Mouse (Mus musculus) adrenal gland, adult 18-20 months (tissue): ENCODE results near the gene Ccdc191. TPM values are rescaled to one million over a fixed set of nuclear protein-coding genes. Genes with fewer than 3 reads are reported as not detected.

ENCODE experiments used
- DNase-seq, 2 experiments: peaks; one replicate each; pipeline ENCODE4 v3.0.0; 2021 to 2022; ENCODE audit warnings: low spot score in 2 of 2
- long read RNA-seq, 2 experiments: library from polyadenylated mRNA; stranded (forward); transcript quantifications; one replicate each; pipeline ENCODE4 v2.0.0; 2021
- total RNA-seq, 2 experiments: library from RNA; stranded (reverse); gene quantifications; 1 replicate in 1 of 2; 2 replicates in 1 of 2; pipeline ENCODE4 v1.2.3; 2021

The Ccdc191 gene
- total RNA-seq = 1 to 10 TPM; 5.3 to 5.5 TPM
- long read RNA-seq, experiment 1, partial matches to known transcripts = 0 of 4 reads
- long read RNA-seq, experiment 1, other reads (novel, unspliced or antisense) = 3 of 4 reads
- long read RNA-seq, experiment 2, partial matches to known transcripts = 6 of 7 reads
- long read RNA-seq, experiment 2, other reads (novel, unspliced or antisense) = 1 of 7 reads

GRCm38 (mm10) chr16:43889208-43890004, at the start of gene Ccdc191:
Gene Ccdc191, plus strand, starts transcription at chr16:43889800.
- peak; percentile 97 to 98 for DNase-seq

- no peak for DNase-seq
These were observed 48.4 kb upstream of the Ccdc191 start for GRCm38 (mm10) chr16:43841236-43841635.

DNA sequence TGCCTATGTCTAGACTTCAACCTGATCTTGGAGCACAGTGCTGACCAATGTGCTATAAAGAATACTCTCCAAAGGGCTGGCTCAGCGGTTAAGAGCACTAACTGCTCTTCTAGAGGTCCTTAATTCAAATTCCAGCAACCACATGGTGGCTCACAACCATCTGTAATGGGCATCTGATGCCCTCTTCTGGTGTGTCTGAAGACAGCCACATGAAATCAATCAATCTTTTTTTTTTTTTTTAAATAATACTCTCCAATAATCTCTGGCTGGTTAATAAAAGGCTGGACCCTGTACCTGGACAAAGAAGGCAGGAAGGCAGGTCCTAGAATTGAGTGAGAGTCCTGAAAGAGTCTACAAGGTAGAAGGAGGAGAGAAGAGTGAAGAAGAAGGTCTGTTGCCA, 39.8 kb upstream of the Ccdc191 start:
- DNase-seq = no peak

GRCm38 (mm10) chr16:43858941-43859476, 30.6 kb upstream of the Ccdc191 start:
- no peak for DNase-seq

DNA sequence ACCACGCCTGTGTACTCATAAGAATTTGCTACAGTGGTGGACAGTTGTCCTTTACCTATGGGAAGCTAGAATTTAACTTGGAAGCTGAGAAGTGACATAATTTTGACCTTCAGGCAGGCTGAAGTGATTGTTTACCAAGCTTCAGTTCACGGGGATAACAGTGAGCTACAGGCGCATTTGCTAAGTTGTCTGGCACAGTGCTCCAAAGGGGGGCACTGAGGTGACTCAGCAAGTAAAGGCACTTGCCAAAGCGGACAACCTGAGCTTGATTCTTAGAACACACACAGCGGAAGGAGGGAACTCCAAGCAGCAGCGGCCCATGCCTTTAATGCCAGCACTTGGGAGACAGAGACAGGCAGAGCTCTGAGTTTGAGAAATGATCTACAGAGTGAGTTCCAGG, 29.0 kb upstream of the Ccdc191 start:
- no peak for DNase-seq

GRCm38 (mm10) chr16:43869805-43870204, 19.8 kb upstream of the Ccdc191 start:
- no peak for DNase-seq

GRCm38 (mm10) chr16:43871419-43871818, 18.2 kb upstream of the Ccdc191 start:
- DNase-seq = no peak

DNA sequence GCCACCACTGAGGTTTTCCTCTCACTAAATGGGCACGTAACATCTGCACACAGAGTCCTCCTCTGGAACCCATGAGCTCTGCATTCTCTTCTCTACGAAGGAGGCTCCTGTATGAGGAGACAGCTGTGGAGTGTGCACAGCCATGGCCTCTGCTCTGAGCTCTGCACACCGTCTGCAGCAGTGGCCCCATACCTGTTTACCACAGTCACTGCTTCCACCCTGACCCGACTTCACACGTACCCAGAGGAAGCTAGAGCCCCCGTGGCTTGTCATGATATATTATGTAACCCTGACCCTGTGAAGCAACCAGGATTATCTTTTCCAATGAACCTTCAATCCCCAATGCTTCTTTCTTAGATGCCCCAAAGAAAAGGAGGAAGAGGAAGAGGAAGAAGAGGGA, 9.8 kb upstream of the Ccdc191 start:
- DNase-seq = no peak

DNA sequence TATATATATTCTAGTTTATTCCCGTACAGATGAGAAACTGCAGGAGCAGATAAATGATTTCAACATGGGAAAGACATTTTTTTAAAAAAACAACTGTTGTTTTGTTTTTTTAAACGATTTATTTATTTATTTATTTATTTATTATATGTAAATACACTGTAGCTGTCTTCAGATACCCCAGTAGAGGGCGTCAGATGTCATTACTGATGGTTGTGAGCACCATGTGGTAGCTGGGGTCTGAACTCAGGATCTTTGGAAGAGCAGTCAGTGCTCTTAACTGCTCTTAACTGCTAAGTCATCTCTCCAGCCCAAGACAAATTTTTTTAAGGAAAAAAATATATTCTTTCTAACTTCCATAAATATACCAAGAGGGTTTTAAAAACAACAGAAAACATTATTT, 8.0 kb upstream of the Ccdc191 start:
- DNase-seq = no peak

- no peak for DNase-seq
These were observed 7.3 kb upstream of the Ccdc191 start for GRCm38 (mm10) chr16:43882329-43882728.

DNA sequence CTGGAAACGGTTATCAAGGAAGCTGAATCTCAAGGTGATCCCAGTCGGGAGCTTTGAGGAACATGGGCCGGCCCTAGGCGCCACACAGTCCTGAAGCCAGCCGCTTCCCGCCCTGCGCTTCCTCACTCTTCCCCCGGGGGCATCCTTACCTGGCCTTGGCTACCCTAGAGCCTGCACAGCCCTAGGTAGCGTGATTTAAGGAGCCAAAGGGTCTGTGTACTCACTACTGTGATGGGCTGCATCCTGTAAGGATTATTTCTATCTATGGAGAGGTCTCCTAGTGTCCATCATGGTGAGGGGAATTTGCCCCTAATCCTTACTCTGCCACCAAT, 371 bp downstream of the Ccdc191 start:
- DNase-seq = no peak

DNA sequence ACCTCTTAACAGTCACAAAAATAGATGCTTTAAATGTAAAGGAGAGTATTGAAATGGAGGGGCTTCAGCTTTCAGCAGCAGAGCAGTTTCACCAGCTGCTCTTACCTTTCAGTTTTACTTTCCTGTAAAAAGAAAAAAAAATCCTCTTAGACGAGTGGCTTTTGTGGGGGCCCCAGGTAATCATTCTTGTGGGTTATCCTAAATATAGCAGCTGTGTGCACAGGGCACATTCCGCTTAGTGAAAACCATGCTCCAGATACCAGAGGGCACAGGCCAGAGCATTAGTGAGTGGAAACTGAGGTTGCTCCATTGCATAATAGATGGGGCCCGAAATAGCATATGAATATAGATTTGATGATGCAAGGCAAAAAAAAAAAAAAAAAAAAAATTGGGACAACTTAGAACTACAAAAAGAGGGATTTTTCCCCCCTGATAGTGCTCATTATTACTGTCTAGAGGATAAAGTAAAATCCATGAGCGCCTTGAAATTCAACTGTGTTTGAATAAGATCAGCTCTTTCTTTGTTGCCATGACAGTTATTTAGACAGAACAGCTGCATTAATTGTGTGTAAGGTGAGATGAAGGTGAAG, 1.2 kb downstream of the Ccdc191 start:
- DNase-seq = no peak

GRCm38 (mm10) chr16:43894501-43894900, 4.9 kb downstream of the Ccdc191 start:
- DNase-seq = no peak

- no peak for DNase-seq
These were observed 10.5 kb downstream of the Ccdc191 start for GRCm38 (mm10) chr16:43900138-43900537.

- no peak for DNase-seq
These were observed 11.0 kb downstream of the Ccdc191 start for GRCm38 (mm10) chr16:43900571-43900970.

DNA sequence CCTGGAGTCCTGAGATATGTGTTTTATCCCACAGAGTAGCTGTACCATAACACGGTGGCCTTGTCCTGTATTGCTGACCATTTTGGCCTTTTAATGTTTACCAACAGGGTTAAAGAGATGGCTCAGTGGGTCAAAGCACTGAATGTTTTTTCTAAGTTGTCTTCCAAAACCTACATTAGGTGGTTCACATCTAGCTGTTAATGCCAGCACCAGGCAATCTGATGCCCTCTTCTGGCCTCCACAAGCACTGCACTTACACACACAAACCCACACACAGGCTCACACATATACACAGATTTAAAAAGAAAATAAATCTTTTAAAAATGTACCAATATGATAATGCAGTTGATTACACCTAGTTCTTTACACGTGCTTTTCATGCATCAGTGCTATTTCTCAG, 19.3 kb downstream of the Ccdc191 start:
- no peak for DNase-seq

DNA sequence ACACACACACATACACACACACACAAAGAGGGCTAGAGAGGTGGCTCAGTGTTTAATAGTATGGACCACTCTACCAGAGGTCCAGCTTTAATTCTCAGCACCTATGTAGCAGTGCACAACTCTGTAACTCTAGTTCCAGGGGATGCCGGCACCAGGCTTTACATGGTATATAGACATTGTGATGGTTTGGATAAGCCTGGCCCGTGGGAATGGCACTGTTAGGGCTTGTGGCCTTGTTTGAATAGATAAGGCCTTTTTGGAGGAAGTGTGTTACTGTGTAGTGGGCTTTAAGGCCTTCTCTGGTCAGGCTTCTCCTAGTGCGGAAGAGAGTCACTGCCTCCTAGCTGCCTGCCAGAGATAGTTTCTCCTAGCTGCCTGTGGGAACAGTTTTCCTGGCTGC, 29.3 kb downstream of the Ccdc191 start:
- DNase-seq = no peak

GRCm38 (mm10) chr16:43922024-43922423, 32.4 kb downstream of the Ccdc191 start:
- DNase-seq = no peak

- DNase-seq = no peak
These were observed 33.0 kb downstream of the Ccdc191 start for GRCm38 (mm10) chr16:43922630-43923029.

- no peak for DNase-seq
These were observed 35.5 kb downstream of the Ccdc191 start for GRCm38 (mm10) chr16:43925001-43925558.

DNA sequence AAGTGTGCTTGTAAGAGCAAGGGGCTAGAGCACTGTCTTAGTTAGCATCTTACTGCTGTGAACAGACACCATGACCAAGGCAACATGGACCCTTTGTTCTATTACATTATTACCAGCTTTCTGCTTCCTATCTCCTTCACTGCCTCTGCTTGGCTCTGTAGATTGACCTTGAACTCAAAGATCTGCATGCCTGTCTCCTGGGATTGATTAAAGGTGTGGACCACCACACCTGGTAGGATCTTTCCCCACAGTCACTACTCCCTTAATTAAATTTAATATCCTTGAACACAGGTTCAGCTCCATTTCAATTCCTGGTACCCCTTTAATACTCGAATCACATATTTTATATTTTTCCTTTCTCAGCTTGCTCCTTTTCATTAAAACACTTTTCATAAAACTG, 36.2 kb downstream of the Ccdc191 start:
- no peak for DNase-seq

GRCm38 (mm10) chr16:43926341-43926859, 36.8 kb downstream of the Ccdc191 start, which contains the start of gene Qtrt2:
Gene Qtrt2, minus strand, starts transcription at chr16:43926809.
- DNase-seq = no peak
